Mouse (Mus musculus) A20 (cell line): Measurements from ENCODE around the gene B3gnt8.

Experiments
- DNase-seq: peaks from one replicate; pipeline ENCODE4 v3.0.0-alpha.2; 2011; ENCODE audit warnings: low read depth, low spot score

Gene B3gnt8

GRCm38 (mm10) chr7:25618865-25619721, 7.4 kb upstream of the B3gnt8 start, which contains the start of gene Dmac2:
Dmac2 (plus strand) TSS chr7:25619414.
- DNase-seq: peak; percentile 97

GRCm38 (mm10) chr7:25619722-25619991, 6.8 kb upstream of the B3gnt8 start:
- DNase-seq: no peak

GRCm38 (mm10) chr7:25620101-25620500, 6.4 kb upstream of the B3gnt8 start:
- DNase-seq: no peak

GRCm38 (mm10) chr7:25620751-25621150, 5.7 kb upstream of the B3gnt8 start:
- DNase-seq: no peak

- DNase-seq: no peak
These were observed 2.5 kb upstream of the B3gnt8 start for GRCm38 (mm10) chr7:25623857-25624370.

- no peak for DNase-seq
These were observed 1.6 kb upstream of the B3gnt8 start for GRCm38 (mm10) chr7:25624851-25625250.

DNA sequence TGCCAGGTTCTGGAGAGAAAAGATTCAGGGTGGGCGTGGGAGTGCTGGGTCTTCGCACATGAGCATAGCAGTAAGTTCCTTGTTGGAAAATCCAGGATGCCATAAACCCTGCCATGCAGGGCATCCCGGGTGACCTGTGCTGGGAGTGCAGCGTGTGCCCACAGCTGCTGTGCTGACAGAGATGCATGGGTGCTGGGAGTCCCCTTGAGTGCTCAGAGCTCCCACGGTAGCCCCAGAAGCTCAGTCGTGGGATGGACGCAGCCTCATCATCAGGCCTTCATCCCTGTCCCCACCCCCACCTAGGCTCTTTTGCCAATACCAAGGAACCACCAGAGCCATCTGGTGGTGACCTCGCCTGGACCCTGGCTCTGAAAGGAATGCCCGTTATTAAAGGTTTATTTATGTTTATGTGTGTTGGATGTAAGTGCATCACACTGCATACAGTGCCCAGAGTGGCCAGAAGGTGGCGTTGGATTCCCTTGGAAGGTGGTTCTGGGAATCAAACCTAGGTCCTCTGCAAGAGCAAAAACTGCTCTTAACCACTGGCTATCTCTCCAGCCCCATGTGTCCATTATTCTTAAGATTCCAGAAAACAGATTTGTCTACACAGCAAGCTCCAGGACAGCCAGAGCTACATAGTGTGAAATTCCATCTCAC, 732 bp upstream of the B3gnt8 start:
- DNase-seq: peak; percentile 66

DNA sequence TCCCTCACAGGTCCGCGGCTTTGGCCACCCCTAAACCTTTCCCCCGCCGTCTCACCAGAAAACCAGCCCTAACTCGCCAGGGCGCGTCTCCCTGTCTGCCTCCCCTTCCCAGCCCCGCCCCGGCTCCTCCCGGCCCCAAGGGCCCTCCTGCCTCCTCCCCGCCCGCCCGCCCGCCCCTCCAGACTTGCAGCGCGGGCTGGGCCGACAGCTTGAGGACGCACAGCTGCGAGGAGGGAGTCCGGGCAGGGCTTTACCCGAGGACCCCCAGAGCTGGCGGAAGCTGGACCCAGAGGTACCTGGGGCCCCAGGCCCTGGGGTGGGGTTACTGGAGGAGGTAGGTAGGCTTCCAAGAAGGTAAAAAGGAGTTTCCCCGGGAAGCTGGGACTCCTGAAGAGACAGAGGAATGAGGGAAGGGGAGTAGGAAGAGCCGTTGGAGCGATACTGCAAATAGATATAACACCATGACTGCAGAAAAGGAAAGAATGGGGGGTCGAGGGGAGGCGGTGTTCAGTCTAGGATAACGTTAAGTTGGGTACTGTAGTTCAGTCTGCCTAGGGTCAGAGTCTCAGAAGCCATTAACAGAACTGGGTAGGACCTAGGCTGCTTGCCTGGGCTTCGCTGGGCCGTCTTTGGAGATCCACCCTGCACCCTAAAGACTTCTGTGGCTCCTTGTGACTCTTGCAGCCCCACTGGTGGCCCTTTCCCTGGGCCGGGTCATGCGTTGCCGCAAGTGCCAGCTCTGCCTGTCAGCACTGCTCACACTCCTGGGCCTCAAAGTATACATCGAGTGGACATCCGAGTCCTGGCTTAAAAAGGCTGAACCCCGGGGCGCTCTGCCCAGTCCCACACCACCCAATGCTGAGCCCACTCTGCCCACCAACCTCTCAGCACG, 1.2 kb downstream of the B3gnt8 start:
- no peak for DNase-seq

DNA sequence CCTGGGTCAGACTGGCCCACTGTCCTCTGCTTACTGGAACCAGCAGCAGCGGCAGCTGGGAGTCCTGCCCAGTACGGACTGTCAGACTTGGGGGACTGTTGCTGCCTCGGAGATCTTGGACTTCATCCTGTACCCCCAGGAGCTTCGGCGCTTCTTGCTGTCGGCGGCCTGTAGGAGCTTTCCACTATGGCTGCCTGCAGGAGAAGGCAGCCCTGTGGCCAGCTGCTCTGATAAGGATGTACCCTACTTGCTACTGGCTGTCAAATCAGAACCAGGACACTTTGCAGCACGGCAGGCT, 1.8 kb downstream of the B3gnt8 start:
- DNase-seq: no peak

GRCm38 (mm10) chr7:25632679-25633078, 6.2 kb downstream of the B3gnt8 start:
- DNase-seq: no peak

GRCm38 (mm10) chr7:25636373-25636772, 9.9 kb downstream of the B3gnt8 start:
- DNase-seq: peak; percentile 80

DNA sequence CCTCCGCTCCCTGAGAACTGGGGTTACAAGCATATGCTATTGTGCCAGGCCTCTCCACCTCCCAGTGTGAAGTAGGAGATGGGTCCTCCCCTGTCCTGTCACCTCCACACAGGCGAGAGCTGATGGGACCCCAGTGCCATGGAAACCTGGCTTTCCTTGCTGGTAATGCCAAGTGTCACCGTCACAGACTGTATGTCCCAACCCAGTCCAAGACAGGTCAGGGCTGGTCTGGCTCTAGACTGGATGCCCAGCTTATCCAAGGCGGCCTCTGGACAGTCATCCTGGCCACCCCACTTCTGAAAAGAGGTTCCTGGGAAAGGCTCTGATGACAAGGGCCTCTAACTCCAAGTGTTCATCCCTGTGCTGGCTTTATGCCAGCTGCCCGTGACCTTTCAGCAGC, 10.6 kb downstream of the B3gnt8 start:
- no peak for DNase-seq

GRCm38 (mm10) chr7:25639754-25640153, 13.3 kb downstream of the B3gnt8 start:
- DNase-seq: no peak

DNA sequence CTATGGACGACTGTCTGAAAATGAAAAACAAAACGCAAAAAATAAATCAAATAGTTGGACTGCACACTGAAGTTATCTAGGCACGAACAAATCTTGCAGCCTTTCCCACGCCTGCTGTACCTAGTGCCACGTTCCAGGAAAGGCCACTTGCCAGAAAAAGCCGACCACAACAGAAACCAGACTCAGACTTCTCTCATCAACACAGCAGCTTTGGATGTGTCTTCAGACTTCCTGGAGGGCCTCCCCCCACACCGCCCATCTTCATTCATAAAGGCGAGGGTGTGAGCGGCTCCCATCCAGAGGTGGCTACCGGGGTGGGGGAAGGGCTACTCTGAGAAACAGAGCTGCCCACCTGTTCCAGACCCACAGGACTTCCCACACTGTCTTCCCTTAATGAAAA, 17.7 kb downstream of the B3gnt8 start:
- DNase-seq: no peak

DNA sequence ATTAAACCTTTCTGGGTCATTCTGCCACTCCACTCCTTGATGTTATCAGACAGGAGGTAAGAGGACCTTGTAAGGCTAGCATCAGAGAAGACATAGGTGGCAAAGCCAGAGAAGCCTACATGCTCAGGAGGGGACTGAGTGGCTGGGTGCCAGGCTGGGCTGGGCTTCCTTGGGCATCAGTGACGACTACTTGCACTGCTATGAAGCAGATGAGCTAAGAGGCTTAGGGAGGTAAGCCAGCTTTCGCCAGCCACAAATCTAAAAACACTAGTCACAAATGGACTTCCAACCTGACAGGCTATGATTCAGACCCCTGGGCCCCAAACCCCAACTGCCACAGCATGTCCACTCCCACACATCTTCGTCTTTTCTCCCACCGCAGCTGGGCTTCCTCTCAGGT, 18.2 kb downstream of the B3gnt8 start:
- DNase-seq: no peak

- DNase-seq: no peak
These were observed 18.6 kb downstream of the B3gnt8 start for GRCm38 (mm10) chr7:25645074-25645473.

DNA sequence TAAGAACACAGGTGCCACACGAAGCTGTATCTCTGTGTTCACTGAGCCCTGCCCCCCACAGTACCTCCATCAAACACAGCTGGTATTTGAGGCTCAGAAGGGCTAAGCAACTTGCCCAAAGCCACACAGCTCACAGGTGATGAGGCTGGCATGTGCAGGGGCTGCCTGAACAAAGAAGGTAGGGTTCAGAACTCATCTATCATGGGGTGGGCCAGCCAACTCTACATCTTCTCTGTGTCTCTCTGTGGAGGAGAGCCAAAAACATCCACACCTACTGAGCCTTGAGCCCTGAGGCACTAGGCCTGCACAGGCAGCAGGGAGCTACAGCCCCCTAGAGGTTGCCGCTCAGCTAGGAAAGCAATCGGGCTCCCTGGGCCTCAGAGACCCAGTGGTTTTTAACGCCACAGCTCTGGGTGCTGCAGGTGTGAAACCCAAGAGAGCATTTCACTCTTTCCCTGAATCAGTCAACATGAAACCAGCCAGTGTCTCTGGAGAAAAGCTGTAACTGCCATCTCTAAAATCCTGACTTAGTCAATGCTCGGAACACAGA, 21.2 kb downstream of the B3gnt8 start:
- peak; percentile 93 for DNase-seq

DNA sequence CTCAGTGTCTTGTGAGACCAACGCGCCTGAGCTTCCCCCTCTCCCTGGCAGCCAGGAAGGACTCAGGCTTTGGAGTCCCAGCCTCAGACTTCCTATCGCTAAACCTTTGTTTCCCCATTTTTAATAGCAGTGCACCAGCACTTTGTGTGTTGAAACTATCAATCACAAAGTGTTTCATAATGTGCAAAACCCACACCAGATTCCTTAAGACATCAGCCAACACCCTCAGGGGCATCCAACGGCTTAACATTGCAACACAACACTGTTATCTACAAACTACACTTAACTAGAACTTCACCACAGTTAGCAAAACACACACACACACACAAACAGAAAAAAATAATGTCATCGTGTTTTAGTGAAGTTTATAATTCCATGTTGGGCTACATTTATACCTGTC, 23.4 kb downstream of the B3gnt8 start:
- DNase-seq: no peak

- peak; percentile 87 for DNase-seq
These were observed 24.8 kb downstream of the B3gnt8 start for GRCm38 (mm10) chr7:25651281-25651680.

- peak; percentile 54 for DNase-seq
These were observed 25.8 kb downstream of the B3gnt8 start for GRCm38 (mm10) chr7:25652244-25652759.

DNA sequence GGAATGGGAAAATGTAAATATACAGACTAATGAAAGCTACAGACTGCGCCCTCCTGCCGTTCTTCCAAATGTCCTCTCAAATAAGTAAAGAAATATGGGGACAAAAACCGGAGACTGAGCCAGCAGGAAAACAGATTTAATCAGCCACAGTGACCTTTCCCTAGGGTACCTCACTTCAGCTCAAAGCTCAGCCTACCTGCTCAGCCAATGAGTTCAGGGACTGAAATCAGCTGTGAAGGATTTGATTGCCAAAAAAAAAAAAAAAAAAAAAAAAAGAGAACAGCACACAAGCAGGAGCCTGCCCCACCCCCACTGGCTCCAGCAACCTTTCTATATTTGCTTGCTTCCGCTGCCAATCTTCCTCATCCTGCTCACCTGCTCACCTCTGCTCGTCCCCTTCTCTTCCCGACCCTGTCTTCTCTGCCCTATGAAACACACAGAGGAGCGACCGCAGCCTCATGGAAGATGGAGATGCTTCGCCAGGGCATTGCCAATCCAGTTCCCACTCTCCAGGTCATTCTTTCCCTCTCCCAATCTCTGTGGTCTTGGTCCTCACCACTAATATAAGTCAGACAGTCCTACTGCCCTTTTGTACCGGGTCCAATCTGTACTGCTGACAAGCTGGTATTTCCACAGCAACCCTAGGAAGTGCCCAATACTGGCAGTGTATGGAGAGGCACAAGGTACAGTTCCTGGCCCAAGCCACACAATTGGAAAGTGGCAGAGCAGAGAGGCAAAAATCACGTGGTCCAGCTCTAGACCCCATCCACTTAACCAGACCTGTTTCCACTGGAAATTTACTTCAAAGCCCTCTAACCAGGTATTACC, 29.4 kb downstream of the B3gnt8 start:
- DNase-seq: no peak
